Mouse (Mus musculus) stomach, embryonic 14.5 days (tissue): ENCODE results near the gene Apoh. TPM values are rescaled to one million over a fixed set of nuclear protein-coding genes. Genes with fewer than 3 reads are reported as not detected.

ENCODE experiments used
- ATAC-seq: fragments of 200-750 bp; cut with Nextera tagmentation; 2 replicates; pipeline ENCODE4 v1.8.0; 2017; ENCODE audit warnings: low read depth, moderate TSS enrichment; ENCODE audit not compliant: insufficient number of reproducible peaks, insufficient read depth, low FRiP score
- H3K27ac ChIP-seq: fragments of 300-500 bp; sonication (generic); 2 replicates; pipeline ENCODE4 v1.5.1; 2014; ENCODE audit warnings: mild to moderate bottlenecking, low read length, moderate library complexity, mixed read lengths
- H3K27me3 ChIP-seq: fragments of 300-500 bp; sonication (generic); 2 replicates; pipeline ENCODE4 v1.6.1; 2014; ENCODE audit warnings: low read length, control low read depth, mixed read lengths; ENCODE audit not compliant: control insufficient read depth, insufficient read depth
- H3K36me3 ChIP-seq: fragments of 300-500 bp; sonication (generic); 2 replicates; pipeline ENCODE4 v1.6.1; 2014; ENCODE audit warnings: mild to moderate bottlenecking, control low read depth, low read length, moderate library complexity, mixed read lengths; ENCODE audit not compliant: control insufficient read depth, insufficient read depth
- H3K4me1 ChIP-seq: fragments of 300-500 bp; sonication (generic); 2 replicates; pipeline ENCODE4 v1.6.1; 2014; ENCODE audit warnings: low read length, control low read depth, mixed read lengths; ENCODE audit not compliant: control insufficient read depth, insufficient read depth
- H3K4me2 ChIP-seq: fragments of 300-500 bp; sonication (generic); replicated peaks from 2 replicates; pipeline ENCODE4 v1.6.1; 2014; ENCODE audit warnings: low read depth, low read length, control low read depth
- H3K4me3 ChIP-seq: fragments of 300-500 bp; sonication (generic); 2 replicates; pipeline ENCODE4 v1.5.1; 2014; ENCODE audit warnings: low read depth, low read length, control low read depth
- H3K9ac ChIP-seq: fragments of 300-500 bp; sonication (generic); replicated peaks from 2 replicates; pipeline ENCODE4 v1.6.1; 2014; ENCODE audit warnings: low read depth, mild to moderate bottlenecking, control low read depth, low read length, moderate library complexity, mixed read lengths
- H3K9me3 ChIP-seq: fragments of 300-500 bp; sonication (generic); 2 replicates; pipeline ENCODE4 v1.6.1; 2016; ENCODE audit warnings: low read depth, low read length, control low read depth; ENCODE audit not compliant: control insufficient read depth
- WGBS: fragments of 180-500 bp; shearing (Covaris S2); extraction: QIAGEN DNeasy Blood & Tissue Kit; methylation state at CpG from one replicate; pipeline ENCODE4 v1.1.7; 2014; 5-methylcytosine and 5-hydroxymethylcytosine counted together
- polyA plus RNA-seq: library from polyadenylated mRNA; unstranded; fragments of >200 nt; fragmentation: Nextera tagmentation; extraction: Ambion mirVana; gene quantifications from 2 replicates; pipeline ENCODE4 v1.2.1, GENCODE M21; 2014

The Apoh gene
- polyA plus RNA-seq, 1 experiment from 2014 or later = 0.69 TPM

DNA sequence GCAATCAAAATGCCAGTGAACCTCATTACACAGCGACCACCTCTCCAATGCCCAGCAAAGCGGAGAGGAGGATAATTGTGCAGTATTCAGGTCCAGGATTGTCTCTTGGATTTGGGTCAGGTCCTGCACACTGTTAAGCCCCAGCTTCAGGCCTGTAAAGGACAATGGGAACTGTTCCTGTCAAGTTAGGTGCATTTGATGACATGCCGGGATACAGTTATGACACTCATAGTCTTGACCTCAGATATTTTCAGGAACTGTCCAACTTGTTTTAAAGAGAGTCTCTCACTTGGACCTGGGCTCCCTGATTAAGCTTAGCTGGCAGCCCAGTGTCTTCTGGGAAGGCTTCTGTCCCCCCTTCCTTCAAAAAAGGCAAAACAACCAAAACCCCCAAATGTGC is 82.9 kb downstream of the Apoh start:
- ATAC-seq = no peak
- 91% methylated on average over 3 of the region's 3 CpGs for WGBS
- peak overlapping the region; percentile 56 for H3K4me3 ChIP-seq

DNA sequence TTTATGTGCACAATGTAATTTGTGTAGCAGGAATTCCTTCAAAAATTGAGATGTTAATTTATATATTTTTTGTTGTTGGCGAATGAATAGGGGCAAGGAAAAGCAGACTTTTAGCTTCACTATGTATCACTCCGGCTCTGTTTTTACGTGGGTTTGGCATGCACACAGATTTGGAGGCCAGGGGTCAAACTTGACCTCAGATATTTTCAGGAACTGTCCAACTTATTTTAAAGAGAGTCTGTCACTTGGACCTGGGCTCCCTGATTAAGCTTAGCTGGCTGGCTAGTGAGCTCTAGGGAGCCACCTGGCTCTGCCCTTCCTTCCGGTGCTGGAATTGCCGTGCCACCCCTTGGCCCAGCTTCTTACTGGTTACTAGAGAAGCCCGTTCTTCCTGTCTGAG is 84.0 kb downstream of the Apoh start:
- no peak overlapping the region for H3K4me3 ChIP-seq
- H3K27me3 ChIP-seq = no peaks in the 10 kb centered on the region
- H3K4me1 ChIP-seq = 0 out of 2 replicates have a peak, but pooled peaks cover 3% of the 10 kb centered on the region
- H3K27ac ChIP-seq = no peak overlapping the region
- H3K9me3 ChIP-seq = no peaks in the 10 kb centered on the region
- no peak for ATAC-seq
- H3K9ac ChIP-seq = no peak overlapping the region
- 56% methylated on average over 6 of the region's 6 CpGs for WGBS
- no peak overlapping the region for H3K4me2 ChIP-seq
- no peaks in the 10 kb centered on the region for H3K36me3 ChIP-seq

More for the DNA sequence above, 82.9 kb downstream of the Apoh start:
- Histone ChIP-seq H3K36me3 (no peaks in the 10 kb centered on the region), H3K27me3 (no peaks in the 10 kb centered on the region), H3K9me3 (no peaks in the 10 kb centered on the region), H3K27ac (no peak overlapping the region), H3K9ac (no peak overlapping the region), H3K4me1 (0 out of 2 replicates have a peak, but pooled peaks cover 3% of the 10 kb centered on the region), H3K4me2 (peak overlapping the region; percentile 49)

DNA sequence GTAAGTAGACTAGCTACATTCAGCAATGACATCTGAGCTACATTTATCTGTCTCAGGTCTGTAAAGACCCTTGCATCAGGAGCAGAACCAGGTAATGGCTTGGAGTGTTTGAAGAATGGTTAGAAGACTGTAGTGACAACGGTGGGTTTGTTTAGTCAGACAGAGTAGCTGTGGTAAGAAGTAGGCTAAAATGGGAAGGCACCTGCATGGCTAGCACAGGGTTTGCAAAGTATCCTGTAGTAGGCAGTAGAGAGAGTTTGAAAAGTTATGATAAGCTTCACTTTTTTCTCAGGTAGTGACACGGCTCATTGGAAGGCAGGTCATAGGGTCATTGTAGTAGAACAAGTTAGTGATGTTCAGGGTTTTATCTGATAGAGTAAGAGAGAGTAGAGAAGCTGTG is 85.9 kb downstream of the Apoh start:
- H3K36me3 ChIP-seq = no peaks in the 10 kb centered on the region
- no peak overlapping the region for H3K4me2 ChIP-seq
- H3K9me3 ChIP-seq = no peaks in the 10 kb centered on the region
- H3K27ac ChIP-seq = no peak overlapping the region
- 65% methylated on average over 2 of the region's 2 CpGs for WGBS
- H3K4me1 ChIP-seq = 0 out of 2 replicates have a peak, but pooled peaks cover 3% of the 10 kb centered on the region
- H3K4me3 ChIP-seq = no peak overlapping the region
- ATAC-seq = no peak
- no peak overlapping the region for H3K9ac ChIP-seq
- H3K27me3 ChIP-seq = no peaks in the 10 kb centered on the region

DNA sequence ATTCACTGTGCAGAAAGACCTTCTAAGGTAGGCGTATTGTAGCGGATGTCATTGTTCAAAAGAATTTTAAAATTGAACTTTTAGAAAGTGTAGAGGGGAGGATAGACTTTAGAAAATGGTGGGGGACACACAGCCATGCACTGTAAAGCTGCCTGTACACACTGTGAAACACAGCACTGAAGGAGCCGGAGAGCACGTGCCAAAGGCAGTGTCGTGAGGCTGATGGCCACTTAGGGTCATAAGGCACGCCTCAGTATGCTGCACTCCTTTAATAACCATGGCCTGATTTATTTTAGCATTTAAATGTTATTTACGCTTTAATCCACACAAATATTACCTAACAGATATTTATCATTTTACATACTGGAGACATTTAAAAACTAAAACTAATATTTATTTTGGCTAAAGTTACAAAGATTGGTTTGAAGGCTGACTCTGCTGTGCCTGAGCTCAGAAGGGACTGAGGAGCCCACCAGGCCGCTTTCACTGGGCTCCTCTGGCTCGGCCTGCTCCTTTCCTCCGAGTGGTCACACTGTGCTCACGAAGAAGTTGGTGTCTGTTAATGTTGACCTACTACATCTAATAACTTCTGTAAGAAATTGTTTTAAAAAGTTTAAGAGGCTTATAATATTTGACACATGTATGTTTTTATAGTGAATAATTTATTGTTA is 100.9 kb downstream of the Apoh start:
- Histone ChIP-seq H3K36me3 (no peaks in the 10 kb centered on the region), H3K27me3 (no peaks in the 10 kb centered on the region), H3K4me3 (no peak overlapping the region), H3K27ac (no peak overlapping the region), H3K9me3 (no peaks in the 10 kb centered on the region), H3K9ac (no peak overlapping the region), H3K4me2 (no peak overlapping the region), H3K4me1 (no peaks in the 10 kb centered on the region)
- no peak for ATAC-seq
- 67% methylated on average over 11 of the region's 11 CpGs for WGBS

DNA sequence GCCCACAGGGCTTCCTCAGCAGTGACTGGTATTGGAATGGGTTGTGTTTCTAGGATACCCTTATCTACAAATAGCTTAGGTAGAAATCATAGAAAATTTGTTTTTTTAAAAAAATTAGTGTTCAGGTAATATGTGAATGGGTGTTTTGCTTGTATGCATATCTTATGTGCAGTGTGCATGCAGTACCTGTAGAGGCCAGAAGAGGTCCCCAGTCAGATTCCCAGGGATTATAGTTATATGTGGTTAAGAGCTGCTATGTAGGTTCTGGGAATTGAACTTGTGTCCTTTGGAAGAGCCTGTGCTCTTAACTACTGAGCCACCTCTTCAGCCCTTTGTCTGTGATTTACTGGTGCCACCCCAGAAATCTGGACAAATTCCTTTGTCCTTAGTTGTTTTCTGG is 104.0 kb downstream of the Apoh start:
- H3K9ac ChIP-seq = no peak overlapping the region
- no peak for ATAC-seq
- no peaks in the 10 kb centered on the region for H3K4me1 ChIP-seq
- no peak overlapping the region for H3K4me2 ChIP-seq
- peaks cover 5% of the 10 kb centered on the region; the same call in 1 of the 2 replicates for H3K9me3 ChIP-seq
- H3K4me3 ChIP-seq = no peak overlapping the region
- H3K36me3 ChIP-seq = no peaks in the 10 kb centered on the region
- H3K27me3 ChIP-seq = no peaks in the 10 kb centered on the region
- H3K27ac ChIP-seq = no peak overlapping the region

DNA sequence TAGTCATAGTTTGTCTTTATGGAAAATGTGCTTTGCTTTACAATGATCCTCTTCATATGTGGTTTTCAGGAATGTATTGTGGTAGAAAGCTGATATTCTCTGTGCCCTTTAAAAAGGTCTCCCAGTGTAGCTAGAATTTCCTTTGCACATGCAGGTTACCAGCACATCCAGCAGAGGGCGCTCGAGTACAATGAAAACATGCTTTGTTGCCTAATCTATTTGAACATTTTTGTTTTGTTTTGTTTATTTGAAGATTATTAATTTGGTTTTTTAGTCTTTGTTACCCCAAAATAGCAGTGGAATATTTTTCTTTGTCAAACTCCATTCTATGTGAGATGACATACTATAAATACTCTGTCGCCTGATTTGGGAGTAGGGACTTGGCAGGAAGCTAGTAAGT is 106.7 kb downstream of the Apoh start:
- ATAC-seq = no peak
- Histone ChIP-seq H3K36me3 (no peaks in the 10 kb centered on the region), H3K9ac (no peak overlapping the region), H3K27me3 (no peaks in the 10 kb centered on the region), H3K4me3 (no peak overlapping the region), H3K4me2 (no peak overlapping the region), H3K9me3 (peaks cover 5% of the 10 kb centered on the region; the same call in 1 of the 2 replicates), H3K27ac (no peak overlapping the region), H3K4me1 (no peaks in the 10 kb centered on the region)
- WGBS = 29% methylated on average over 3 of the region's 3 CpGs

DNA sequence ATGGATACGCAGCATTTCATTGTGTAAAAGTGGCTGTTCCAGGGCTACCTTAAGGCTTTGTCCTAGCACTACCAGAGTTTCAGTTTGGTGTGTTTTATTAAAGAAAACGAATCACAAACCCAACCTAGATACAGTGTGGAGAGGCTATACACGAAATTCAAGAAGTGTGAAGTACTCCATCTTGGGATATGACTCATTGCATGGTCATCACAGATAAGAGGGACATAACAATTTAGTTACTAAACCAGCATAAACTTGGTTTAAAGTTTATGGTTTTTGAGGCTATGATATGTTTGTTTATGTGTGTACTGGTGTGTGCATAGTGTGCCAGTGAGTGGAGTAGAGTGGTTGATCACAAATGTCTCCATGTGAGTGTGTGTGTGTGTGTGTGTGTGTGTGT is 116.4 kb downstream of the Apoh start:
- Histone ChIP-seq H3K4me3 (no peak overlapping the region), H3K36me3 (no peaks in the 10 kb centered on the region), H3K27ac (no peak overlapping the region), H3K4me1 (no peaks in the 10 kb centered on the region), H3K9me3 (no peaks in the 10 kb centered on the region), H3K27me3 (no peaks in the 10 kb centered on the region), H3K4me2 (no peak overlapping the region), H3K9ac (no peak overlapping the region)
- 84% methylated on average over 3 of the region's 3 CpGs for WGBS
- no peak for ATAC-seq
